17 mouse cellular contexts compared by ENCODE assay signal in the genomic region with DNA sequence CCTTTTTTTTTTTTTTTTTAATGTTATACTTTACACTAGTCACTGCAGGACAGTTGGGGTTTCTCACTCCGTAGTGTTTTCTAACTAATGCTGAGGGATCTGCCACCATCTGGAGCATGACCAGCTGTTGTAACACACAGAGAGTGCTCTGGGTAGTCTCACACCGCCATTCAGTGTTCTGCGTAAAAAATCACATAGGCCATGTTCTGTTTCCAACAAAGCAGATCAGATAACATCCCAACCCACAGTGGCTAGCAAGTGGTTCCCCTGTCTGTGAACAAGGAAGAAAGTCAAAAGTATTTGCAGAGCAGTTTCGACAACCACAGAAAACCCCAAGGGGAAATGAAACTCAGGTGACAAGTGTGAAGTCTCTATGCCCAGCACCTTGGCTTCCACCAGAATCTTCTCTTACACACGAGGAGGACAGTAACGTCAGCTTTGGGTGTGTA. TPM values are rescaled to one million over a fixed set of nuclear protein-coding genes. Genes with fewer than 3 reads are reported as not detected.
DNase-seq lines count a peak whose midpoint lies in the region; ATAC-seq and TF ChIP-seq lines count a peak whose summit lies in the region.
"Had no signal": no experiment of that assay in that cellular context is flagged by ENCODE, and none has a peak within 500 bp of the region (broad histone marks: within the 10 kb centered on the region; RNA-seq: fewer than 3 reads in every experiment).

No protein-coding gene starts in this region.

- intact Hi-C loops in heart, postnatal 36 days (cut with DNase I) = no loop called here

- H3K4me1 ChIP-seq in forebrain, postnatal 0 days (ENCODE audit: insufficient read depth) = peaks cover 8% of the 10 kb centered on the region; the same call in 1 of the 2 replicates
- H3K4me1 ChIP-seq: forebrain, embryonic 15.5 days had no signal

- H3K27ac ChIP-seq in forebrain, postnatal 0 days (ENCODE audit: low read depth, low read length) = no peak overlapping the region
- H3K27ac ChIP-seq: forebrain, embryonic 15.5 days; hindbrain, embryonic 14.5 days had no signal

- H3K27me3 ChIP-seq in splenic B cell, adult 2 months (ENCODE audit: control insufficient read depth, insufficient read depth, low read length, poor library complexity, severe bottlenecking) = no peaks in the 10 kb centered on the region
- no peaks in the 10 kb centered on the region for H3K27me3 ChIP-seq in forebrain, postnatal 0 days (ENCODE audit: insufficient read depth, low read length)
- H3K27me3 ChIP-seq: forebrain, embryonic 15.5 days had no signal

- no peak overlapping the region for H3K4me3 ChIP-seq in forebrain, postnatal 0 days (ENCODE audit: low read depth, low read length)
- H3K4me3 ChIP-seq: forebrain, embryonic 15.5 days had no signal

- TF ChIP-seq CTCF in forebrain, postnatal 0 days (IDR thresholded peaks at IDR 0.05; ENCODE audit: low read depth) = no peak

- no peak overlapping the region for H3K4me2 ChIP-seq in forebrain, postnatal 0 days (ENCODE audit: low read depth)
- H3K4me2 ChIP-seq: forebrain, embryonic 15.5 days; hindbrain, embryonic 14.5 days had no signal

- no peak overlapping the region for H3K9ac ChIP-seq in forebrain, postnatal 0 days
- H3K9ac ChIP-seq: forebrain, embryonic 15.5 days; hindbrain, embryonic 14.5 days had no signal

- ATAC-seq in megakaryocyte progenitor cell, adult 5-6 weeks (replicated peaks; ENCODE audit: poor library complexity) = peak; percentile 72
- ATAC-seq in forebrain, postnatal 0 days = no peak
- ATAC-seq: forebrain, embryonic 15.5 days had no signal

- DNase-seq in spleen, adult 12 weeks (ENCODE audit: low spot score) = peak; percentile 35
- no peak for DNase-seq in spleen, postnatal 14 days (ENCODE audit: low spot score in 2 of 2)
- DNase-seq in MEL-GATA-1-ER (ENCODE audit: extremely low read depth, low read depth) = peak; percentile 40
- peak; percentile 95 for DNase-seq in splenic B cell, adult 2 months (ENCODE audit: low read depth, low spot score)
- DNase-seq in heart, postnatal 36 days = no peak
- no peak for DNase-seq in right cerebral cortex, postnatal 14 days
- no peak for DNase-seq in forebrain, postnatal 0 days
- DNase-seq: adrenal gland, postnatal 10 days; cerebellum, adult 8-10 months; embryo, embryonic 11 days; heart, adult 11 months; liver; lung, adult 18-20 months; retina, postnatal 1 day had no signal

- H3K9me3 ChIP-seq in forebrain, postnatal 0 days (ENCODE audit: low read length) = no peaks in the 10 kb centered on the region
- H3K9me3 ChIP-seq: forebrain, embryonic 15.5 days had no signal

- no peaks in the 10 kb centered on the region for H3K36me3 ChIP-seq in splenic B cell, adult 2 months (ENCODE audit: control insufficient read depth, insufficient read depth, low read length, poor library complexity, severe bottlenecking)
- no peaks in the 10 kb centered on the region for H3K36me3 ChIP-seq in forebrain, postnatal 0 days (ENCODE audit: insufficient read depth)
- H3K36me3 ChIP-seq: forebrain, embryonic 15.5 days had no signal

- 79% methylated on average over 6 of the region's 6 CpGs for WGBS in forebrain, postnatal 0 days

RNA-seq across cellular contexts. Expression of gene Usp6nl, which starts 13.1 kb away (rescaled TPM):
- total RNA-seq in megakaryocyte progenitor cell, adult 5-6 weeks (2015) = 13.3 and 19.2 TPM in 2 replicates
- total RNA-seq in megakaryocyte progenitor cell, adult 5-6 weeks (2017) = 7.0 and 8.8 TPM in 2 replicates
- 1 to 10 TPM; 5.5 to 6.5 TPM for total RNA-seq in heart, postnatal 36 days (2021)
- 13.5 and 18.3 TPM in 2 replicates for total RNA-seq in forebrain, postnatal 0 days (2014; rRNA removed)
- polyA plus RNA-seq in forebrain, postnatal 0 days (2015; fragmentation: Nextera tagmentation; extraction: Ambion mirVana) = 3.8 and 6.5 TPM in 2 replicates

Comparison
In these comparisons a context has a peak if more than half of its experiments do, and no peak if none do; other contexts are left out.
1. DNase-seq: peak in spleen, adult 12 weeks (single experiment), MEL-GATA-1-ER (single experiment) and splenic B cell, adult 2 months (single experiment); none in spleen, postnatal 14 days (0 of 2), heart, postnatal 36 days (0 of 2), right cerebral cortex, postnatal 14 days (single experiment) and forebrain, postnatal 0 days (single experiment).